Mouse (Mus musculus) spleen, adult 2 months (tissue): Measurements from ENCODE around the gene Kdm6b.

Experiments used
- CTCF ChIP-seq: fragments of 200-500 bp; IDR thresholded peaks from 2 replicates; pipeline ENCODE4 v1.5.1; 2011; ENCODE audit warnings: mild to moderate bottlenecking, inconsistent platforms; ENCODE audit not compliant: insufficient read depth, insufficient read length, insufficient replicate concordance; ENCODE audit errors: extremely low read depth
- POLR2A ChIP-seq: fragments of 200-500 bp; IDR thresholded peaks from 2 replicates; pipeline ENCODE4 v1.6.1; 2011; ENCODE audit warnings: low read depth, low read length, inconsistent platforms

DNA sequence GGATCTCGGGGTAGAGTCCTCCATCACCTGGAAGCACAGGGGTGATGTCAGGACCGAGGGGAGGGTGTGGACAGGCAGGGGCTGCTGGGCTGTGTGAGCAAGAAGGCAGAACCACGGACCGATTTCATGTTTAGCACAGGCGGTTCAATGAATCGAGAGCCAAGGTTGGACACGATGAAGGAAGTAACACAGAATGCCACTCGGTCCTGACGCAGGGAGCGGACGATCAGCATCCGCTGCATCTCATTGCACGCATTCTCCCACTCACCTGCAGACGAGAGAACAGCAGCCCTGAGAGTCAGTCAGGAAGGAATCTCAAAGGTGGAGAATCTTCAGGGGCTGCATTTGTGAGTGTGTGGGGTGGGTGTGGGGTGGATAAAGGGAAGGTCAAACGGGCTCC, 17.2 kb upstream of the Kdm6b start:
- no peak for TF ChIP-seq POLR2A
- no peak for TF ChIP-seq CTCF
